Mouse (Mus musculus) limb, embryonic 13.5 days (tissue): ENCODE results near the gene Rplp0. TPM values are rescaled to one million over a fixed set of nuclear protein-coding genes. Genes with fewer than 3 reads are reported as not detected.

ENCODE experiments used
- ATAC-seq: fragments of 200-750 bp; cut with Nextera tagmentation; 2 replicates; pipeline ENCODE4 v1.8.0; 2017; ENCODE audit warnings: low read depth, moderate number of reproducible peaks, moderate TSS enrichment; ENCODE audit not compliant: low FRiP score
- H3K27ac ChIP-seq: fragments of 300-500 bp; sonication (generic); 2 replicates; pipeline ENCODE4 v1.5.1; 2015; ENCODE audit warnings: inconsistent platforms, mild to moderate bottlenecking, moderate library complexity
- H3K27me3 ChIP-seq: fragments of 300-500 bp; sonication (generic); 2 replicates; pipeline ENCODE4 v1.6.1; 2015; ENCODE audit warnings: mild to moderate bottlenecking, inconsistent platforms
- H3K36me3 ChIP-seq: fragments of 300-500 bp; sonication (generic); 2 replicates; pipeline ENCODE4 v1.6.1; 2015; ENCODE audit warnings: inconsistent platforms, mild to moderate bottlenecking, moderate library complexity
- H3K4me1 ChIP-seq: fragments of 300-500 bp; sonication (generic); 2 replicates; pipeline ENCODE4 v1.6.1; 2015; ENCODE audit warnings: inconsistent platforms
- H3K4me2 ChIP-seq: fragments of 300-500 bp; sonication (generic); replicated peaks from 2 replicates; pipeline ENCODE4 v1.6.1; 2015; ENCODE audit warnings: inconsistent platforms, mild to moderate bottlenecking, moderate library complexity
- H3K4me3 ChIP-seq: fragments of 300-500 bp; sonication (generic); 2 replicates; pipeline ENCODE4 v1.5.1; 2015; ENCODE audit warnings: moderate library complexity, mild to moderate bottlenecking, inconsistent platforms
- H3K9ac ChIP-seq: fragments of 300-500 bp; sonication (generic); 2 replicates; pipeline ENCODE4 v1.6.1; 2015; ENCODE audit warnings: mild to moderate bottlenecking, inconsistent platforms
- H3K9me3 ChIP-seq: fragments of 300-500 bp; sonication (generic); 2 replicates; pipeline ENCODE4 v1.6.1; 2016; ENCODE audit warnings: inconsistent platforms
- WGBS: fragments of 180-500 bp; shearing (Covaris S2); methylation state at CpG from one replicate; pipeline ENCODE4 v1.1.7; 2015; 5-methylcytosine and 5-hydroxymethylcytosine counted together
- polyA plus RNA-seq: library from polyadenylated mRNA; unstranded; fragments of >200 nt; fragmentation: Nextera tagmentation; extraction: Ambion mirVana; gene quantifications from 2 replicates; pipeline ENCODE4 v1.2.1, GENCODE M21; 2015

Gene Rplp0
- polyA plus RNA-seq, 1 experiment from 2014 or later: 1,459 TPM

DNA sequence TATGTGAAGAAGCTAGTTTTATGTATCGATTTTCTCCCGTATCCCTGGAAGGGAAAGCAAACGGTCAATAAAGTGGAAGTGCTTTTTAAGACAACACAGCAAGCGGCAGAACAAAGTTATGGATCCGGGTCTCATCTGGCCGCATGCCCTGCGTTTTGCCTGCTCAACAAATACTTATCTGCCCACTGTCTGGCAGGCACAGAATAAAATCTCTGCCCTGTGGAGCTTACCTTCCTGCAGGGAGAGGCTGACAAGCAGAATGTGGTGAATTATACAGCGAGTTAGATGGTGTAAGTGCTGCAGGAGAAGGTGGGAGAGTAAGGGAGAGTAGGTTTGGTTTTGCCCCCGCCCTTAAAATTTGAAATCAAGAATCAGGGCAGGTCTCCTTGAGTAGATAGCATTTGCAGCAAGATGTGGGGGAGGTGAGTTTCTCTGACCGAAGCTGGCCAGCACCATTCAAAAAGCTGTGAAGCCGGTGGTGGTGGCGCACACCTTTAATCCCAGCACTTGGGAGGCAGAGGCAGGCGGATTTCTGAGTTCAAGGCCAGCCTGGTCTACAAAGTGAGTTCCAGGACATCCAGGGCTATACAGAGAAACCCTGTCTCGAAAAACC, 979 bp upstream of the Rplp0 start:
- H3K4me2 ChIP-seq: no peak overlapping the region
- no peaks in the 10 kb centered on the region for H3K9me3 ChIP-seq
- H3K4me3 ChIP-seq: no peak overlapping the region
- peaks cover 33% of the 10 kb centered on the region for H3K4me1 ChIP-seq
- no peak for ATAC-seq
- H3K27me3 ChIP-seq: no peaks in the 10 kb centered on the region
- H3K36me3 ChIP-seq: peaks cover 53% of the 10 kb centered on the region
- H3K27ac ChIP-seq: no peak overlapping the region
- 92% methylated on average over 14 of the region's 14 CpGs for WGBS
- no peak overlapping the region for H3K9ac ChIP-seq

DNA sequence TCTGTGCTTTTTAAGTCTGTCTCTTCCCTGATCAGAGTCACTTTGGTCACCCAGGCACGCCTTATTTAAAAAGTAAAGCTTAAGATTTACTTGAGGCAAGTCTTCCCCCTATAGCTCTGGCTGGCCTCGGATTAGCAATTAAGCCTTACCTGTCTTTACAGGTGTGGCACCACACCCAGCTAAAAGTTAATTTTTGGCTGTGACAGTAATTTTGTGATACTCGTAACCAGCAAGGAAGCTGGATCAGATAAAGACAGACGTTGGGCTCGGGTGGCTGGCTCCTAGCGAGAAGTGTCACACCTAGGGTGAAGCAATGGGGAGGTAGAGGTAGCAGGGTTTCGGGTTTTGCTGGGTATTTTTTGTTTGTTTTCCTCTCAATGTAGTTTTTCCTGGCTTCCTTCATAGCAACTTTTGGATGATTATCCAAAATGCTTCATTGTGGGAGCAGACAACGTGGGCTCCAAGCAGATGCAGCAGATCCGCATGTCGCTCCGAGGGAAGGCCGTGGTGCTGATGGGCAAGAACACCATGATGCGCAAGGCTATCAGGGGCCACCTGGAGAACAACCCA, 1.2 kb downstream of the Rplp0 start:
- ATAC-seq: no peak
- peak overlapping the region; percentile 77 for H3K4me3 ChIP-seq
- H3K9me3 ChIP-seq: no peaks in the 10 kb centered on the region
- peak overlapping the region; percentile 95 for H3K9ac ChIP-seq
- H3K36me3 ChIP-seq: peaks cover 42% of the 10 kb centered on the region
- no peaks in the 10 kb centered on the region for H3K27me3 ChIP-seq
- peaks cover 44% of the 10 kb centered on the region for H3K4me1 ChIP-seq
- H3K27ac ChIP-seq: no peak overlapping the region
- H3K4me2 ChIP-seq: peak overlapping the region; percentile 90
- 37% methylated on average over 13 of the region's 13 CpGs for WGBS

DNA sequence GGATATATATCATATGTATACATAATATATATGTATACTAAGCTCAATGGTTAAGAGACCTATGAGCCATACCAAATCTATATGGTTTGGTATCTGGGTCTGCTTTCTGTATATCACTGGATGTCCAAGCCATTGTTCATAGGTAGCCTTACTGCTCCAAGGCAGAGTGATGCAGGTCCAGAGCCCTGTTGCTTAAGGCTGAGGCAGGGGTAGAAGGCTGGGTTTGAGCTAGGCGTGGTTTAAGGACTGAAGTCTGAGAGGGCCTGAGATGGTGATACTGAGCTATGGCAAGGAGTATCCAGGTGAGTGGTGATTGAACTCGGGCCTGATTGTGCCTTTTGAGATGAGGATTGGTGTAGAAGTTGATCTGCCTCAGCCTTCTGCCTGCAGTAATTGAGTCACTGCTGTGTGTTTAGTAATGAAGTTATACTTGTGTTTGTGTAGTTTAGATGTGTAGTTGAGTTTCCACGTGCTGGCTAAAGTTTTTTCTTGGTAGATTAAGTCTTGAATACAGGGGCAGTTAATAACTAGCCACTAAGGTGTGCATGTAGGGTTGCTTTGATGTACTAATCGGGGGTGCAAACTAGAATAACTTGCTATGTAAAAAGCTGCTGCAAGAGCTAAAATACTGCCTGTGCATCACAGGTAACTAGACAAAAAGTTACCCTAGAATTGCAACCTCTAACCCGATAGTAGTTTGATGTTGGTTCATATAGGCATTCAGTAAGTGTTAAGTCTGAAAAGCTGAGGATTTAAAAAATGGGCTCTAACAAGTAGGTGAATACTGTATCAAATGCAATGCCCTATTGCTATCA, 4.7 kb downstream of the Rplp0 start:
- no peaks in the 10 kb centered on the region for H3K27me3 ChIP-seq
- H3K4me1 ChIP-seq: peaks cover 52% of the 10 kb centered on the region
- no peak for ATAC-seq
- H3K9ac ChIP-seq: peak overlapping the region; percentile 94; the same call in 1 of the 2 replicates
- H3K4me2 ChIP-seq: peak overlapping the region; percentile 87
- H3K36me3 ChIP-seq: peaks cover 40% of the 10 kb centered on the region
- H3K4me3 ChIP-seq: peak overlapping the region; percentile 98
- no peaks in the 10 kb centered on the region for H3K9me3 ChIP-seq
- 39% methylated on average over 5 of the region's 5 CpGs for WGBS
- peak overlapping the region; percentile 69; the same call in 1 of the 2 replicates for H3K27ac ChIP-seq

DNA sequence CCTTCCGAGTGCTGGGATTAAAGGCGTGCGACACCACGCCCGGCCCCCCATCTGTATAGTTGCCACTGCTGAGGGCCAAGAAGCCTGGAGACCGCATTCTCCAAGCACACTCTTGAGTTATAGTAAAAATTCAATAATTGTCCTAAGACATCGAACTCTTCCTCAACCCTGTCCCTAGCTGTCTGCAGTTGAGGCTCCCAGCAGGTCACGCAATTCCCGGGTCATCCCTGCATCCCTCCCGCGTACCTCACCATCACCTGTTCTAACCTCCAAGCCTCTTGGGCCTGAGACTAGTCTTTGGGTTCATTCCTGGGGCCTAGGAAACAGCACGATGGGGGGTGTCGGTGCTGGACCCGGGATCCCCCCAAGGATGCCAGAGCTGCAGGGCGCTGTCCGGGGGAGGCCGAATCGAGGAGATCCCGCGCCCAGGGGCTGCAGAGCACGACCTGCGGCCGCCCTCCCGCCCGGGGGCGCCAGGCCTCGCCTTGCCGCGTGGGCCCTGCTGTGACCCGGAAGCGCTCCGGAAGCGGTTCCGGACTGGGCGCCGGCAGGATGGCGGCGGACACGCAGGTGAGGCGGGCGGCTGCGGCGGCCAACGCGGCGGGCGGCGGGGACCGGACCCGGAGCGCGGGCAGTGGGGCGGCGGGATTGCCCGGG, 5.6 kb downstream of the Rplp0 start, which contains the start of gene Gcn1l1:
TSS of gene Gcn1l1 (plus strand) at position 518 of the 657 bp plus-strand sequence.
- peak within 1 kb of the TSS; percentile 98 for H3K4me3 ChIP-seq
- ATAC-seq: peak; percentile 91
- H3K9me3 ChIP-seq: no peaks in the 10 kb centered on the region
- H3K4me2 ChIP-seq: peak within 1 kb of the TSS; percentile 87
- peak within 1 kb of the TSS; percentile 69 for H3K27ac ChIP-seq
- peaks cover 57% of the 10 kb centered on the region for H3K4me1 ChIP-seq
- no peaks in the 10 kb centered on the region for H3K27me3 ChIP-seq
- 2% methylated on average over 52 of the region's 55 CpGs for WGBS
- H3K36me3 ChIP-seq: peaks cover 44% of the 10 kb centered on the region
- peak within 1 kb of the TSS; percentile 94 for H3K9ac ChIP-seq

DNA sequence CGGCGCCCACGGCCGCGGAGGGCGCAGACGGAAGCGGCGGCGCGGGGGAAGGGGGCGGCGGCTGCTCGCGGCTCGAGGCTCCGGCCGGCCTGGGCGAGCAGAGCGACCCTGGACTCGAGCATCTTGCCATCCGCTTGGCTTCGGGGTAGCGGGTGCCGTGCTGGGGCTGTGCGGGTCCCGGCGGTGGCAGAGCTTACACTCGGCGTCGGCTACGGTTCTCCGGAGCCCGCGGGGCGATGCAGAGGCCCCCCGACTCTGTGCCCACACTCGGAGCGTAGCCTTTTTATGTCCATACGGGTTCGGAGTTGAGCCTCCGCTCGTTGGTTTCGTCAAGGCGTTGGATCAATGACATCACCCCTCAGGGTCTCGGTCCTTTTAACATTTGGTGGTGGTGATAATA, 6.1 kb downstream of the Rplp0 start:
- H3K4me3 ChIP-seq: peak overlapping the region; percentile 98
- peak; percentile 19; the same call in 1 of the 2 replicates for ATAC-seq
- peak overlapping the region; percentile 69; the same call in 1 of the 2 replicates for H3K27ac ChIP-seq
- no peaks in the 10 kb centered on the region for H3K9me3 ChIP-seq
- peak overlapping the region; percentile 87 for H3K4me2 ChIP-seq
- no peaks in the 10 kb centered on the region for H3K27me3 ChIP-seq
- H3K4me1 ChIP-seq: peaks cover 54% of the 10 kb centered on the region
- under 1% methylated on average over 45 of the region's 46 CpGs for WGBS
- H3K36me3 ChIP-seq: peaks cover 43% of the 10 kb centered on the region
- peak overlapping the region; percentile 94 for H3K9ac ChIP-seq

DNA sequence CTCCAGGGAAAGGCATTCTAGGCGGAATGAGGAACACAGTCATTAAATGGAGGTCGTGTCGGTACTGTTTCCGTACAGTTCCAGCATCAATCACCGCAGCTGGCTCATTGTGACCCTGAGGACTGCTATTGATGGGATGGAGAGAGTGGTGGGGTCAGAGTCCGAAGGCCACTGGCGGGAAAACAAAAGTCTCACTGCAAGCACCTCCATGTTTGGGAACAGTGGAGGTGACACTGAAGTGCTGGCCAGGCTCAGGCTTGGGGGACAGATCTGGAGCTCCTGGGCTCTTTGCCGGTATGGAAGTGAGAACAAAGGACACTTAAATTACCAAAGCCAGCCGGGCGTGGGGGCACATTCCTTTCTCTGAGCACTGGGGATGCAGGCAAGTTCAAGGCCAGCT, 9.4 kb downstream of the Rplp0 start:
- WGBS: 68% methylated on average over 10 of the region's 10 CpGs
- H3K4me3 ChIP-seq: no peak overlapping the region
- H3K4me1 ChIP-seq: peaks cover 37% of the 10 kb centered on the region
- 0 out of 2 replicates have a peak overlapping the region, but pooled peaks have one; percentile 13 for H3K9ac ChIP-seq
- H3K27ac ChIP-seq: no peak overlapping the region
- no peak for ATAC-seq
- no peaks in the 10 kb centered on the region for H3K27me3 ChIP-seq
- H3K9me3 ChIP-seq: no peaks in the 10 kb centered on the region
- H3K4me2 ChIP-seq: no peak overlapping the region
- peaks cover 36% of the 10 kb centered on the region for H3K36me3 ChIP-seq

DNA sequence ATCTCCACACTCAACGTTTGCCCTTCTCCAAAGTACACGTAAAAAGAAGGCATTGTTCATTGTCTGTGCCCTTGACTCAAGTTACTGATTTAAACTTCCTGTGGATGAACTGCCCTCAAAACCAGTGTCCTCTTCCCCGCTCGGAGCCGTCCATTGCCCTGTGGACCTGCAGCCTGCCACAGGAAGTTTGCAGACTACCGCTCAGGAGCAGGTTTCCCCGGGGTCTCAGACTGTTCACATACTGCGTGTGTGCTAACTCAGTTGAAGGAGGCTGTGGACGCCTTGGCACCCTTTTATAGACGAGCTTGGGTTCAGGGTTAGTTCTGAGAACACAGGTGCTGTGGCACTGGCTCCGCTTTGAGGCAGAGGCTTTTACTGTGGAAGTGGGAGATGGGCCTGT, 10.0 kb downstream of the Rplp0 start:
- WGBS: 75% methylated on average over 11 of the region's 11 CpGs

DNA sequence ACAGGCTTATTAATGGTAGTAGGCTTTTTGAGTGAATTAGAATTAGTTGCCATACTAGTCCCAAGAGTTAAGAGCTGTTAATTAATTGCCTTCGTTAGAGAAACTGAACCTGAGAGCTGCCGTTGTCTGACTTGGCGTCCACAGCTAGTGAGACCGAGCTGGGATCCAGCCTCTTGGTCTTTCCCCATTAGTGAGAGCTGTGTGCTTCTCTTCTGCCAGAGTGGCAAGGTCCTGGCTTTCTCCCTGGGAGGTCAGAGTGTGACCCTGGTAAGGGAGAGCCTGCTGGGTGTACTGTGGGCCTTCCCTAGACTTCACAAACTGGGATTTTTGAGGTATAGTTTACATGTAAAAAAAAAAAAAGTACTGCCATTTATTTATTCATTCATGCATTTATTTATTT, 10.5 kb downstream of the Rplp0 start:
- WGBS: 84% methylated on average over 4 of the region's 4 CpGs
- peaks cover 29% of the 10 kb centered on the region for H3K4me1 ChIP-seq
- H3K9me3 ChIP-seq: no peaks in the 10 kb centered on the region
- H3K36me3 ChIP-seq: peaks cover 40% of the 10 kb centered on the region
- no peak overlapping the region for H3K4me3 ChIP-seq
- no peaks in the 10 kb centered on the region for H3K27me3 ChIP-seq
- ATAC-seq: no peak
- peak overlapping the region; percentile 31; the same call in 1 of the 2 replicates for H3K9ac ChIP-seq
- H3K4me2 ChIP-seq: no peak overlapping the region
- no peak overlapping the region for H3K27ac ChIP-seq

More for the DNA sequence above, 10.0 kb downstream of the Rplp0 start:
- Histone ChIP-seq H3K4me3 (no peak overlapping the region), H3K4me2 (no peak overlapping the region), H3K36me3 (peaks cover 36% of the 10 kb centered on the region), H3K4me1 (peaks cover 33% of the 10 kb centered on the region), H3K27me3 (no peaks in the 10 kb centered on the region), H3K9me3 (no peaks in the 10 kb centered on the region), H3K9ac (peak overlapping the region; percentile 31; the same call in 1 of the 2 replicates), H3K27ac (no peak overlapping the region)
- ATAC-seq: no peak

DNA sequence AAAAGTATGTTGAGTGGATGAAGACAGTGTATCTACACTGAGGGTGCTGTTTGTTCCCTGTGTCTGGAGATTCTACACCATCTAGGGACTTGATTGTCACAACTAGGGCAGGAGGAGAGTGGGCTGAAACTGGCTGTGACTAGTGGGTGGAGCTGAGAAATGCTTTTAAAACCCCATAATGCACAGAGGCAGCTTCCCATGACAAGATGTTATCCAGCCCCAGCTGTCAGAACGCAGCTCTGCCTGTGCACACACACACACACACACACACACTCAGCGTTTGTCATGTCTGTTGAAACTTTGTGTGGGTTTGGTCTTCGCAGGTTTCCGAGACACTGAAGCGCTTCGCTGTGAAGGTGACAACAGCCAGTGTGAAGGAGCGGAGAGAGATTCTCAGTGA, 11.8 kb downstream of the Rplp0 start:
- H3K36me3 ChIP-seq: peaks cover 53% of the 10 kb centered on the region

DNA sequence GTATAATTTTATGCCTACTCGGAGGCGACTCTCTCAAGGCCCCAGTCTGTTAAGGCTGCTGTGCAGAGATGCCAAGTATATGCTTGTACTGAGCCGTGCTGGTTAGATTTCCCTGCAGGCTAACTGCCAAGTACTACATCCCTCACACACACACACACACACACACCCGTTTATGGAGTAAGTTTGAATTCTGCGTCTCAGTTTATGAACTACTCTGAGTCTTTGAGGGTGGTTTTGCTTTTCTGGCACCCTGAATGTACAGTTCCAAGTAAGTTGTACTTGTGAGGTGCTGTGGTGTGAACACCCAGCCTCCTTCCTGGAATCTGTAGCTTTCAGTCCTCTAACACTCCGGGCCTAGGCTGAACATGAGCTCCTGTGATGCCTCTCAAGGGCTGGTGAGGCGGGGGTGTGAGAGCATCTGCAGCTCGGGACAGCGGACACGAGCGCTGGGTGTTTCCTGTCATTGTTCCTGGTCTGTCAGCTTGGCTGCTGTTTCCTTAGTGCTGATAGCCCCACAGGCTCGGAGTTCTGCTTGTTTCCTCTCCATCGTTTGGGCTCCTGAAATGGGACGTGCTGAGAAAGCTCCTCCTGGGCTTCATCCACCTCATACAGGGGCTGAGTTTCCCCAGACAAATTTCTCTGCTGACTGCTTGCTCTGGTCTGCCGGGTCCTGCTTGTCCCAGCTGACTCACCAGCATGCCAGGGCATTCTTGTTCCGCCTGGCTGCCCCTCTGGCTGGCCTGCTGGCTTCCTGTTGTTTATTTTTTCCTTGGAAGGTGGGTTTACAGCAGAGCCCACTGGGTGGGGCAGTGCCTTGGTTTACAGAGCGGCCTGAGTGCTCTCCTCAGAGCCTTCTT, 13.6 kb downstream of the Rplp0 start:
- H3K27me3 ChIP-seq: no peaks in the 10 kb centered on the region
- peaks cover 70% of the 10 kb centered on the region for H3K36me3 ChIP-seq
- peak overlapping the region; percentile 65; the same call in 1 of the 2 replicates for H3K27ac ChIP-seq
- no peak overlapping the region for H3K4me3 ChIP-seq
- 0 out of 2 replicates have a peak overlapping the region, but pooled peaks have one; percentile 25 for H3K9ac ChIP-seq
- peaks cover 14% of the 10 kb centered on the region for H3K4me1 ChIP-seq
- ATAC-seq: peak; percentile 41; the same call in 1 of the 2 replicates
- H3K4me2 ChIP-seq: no peak overlapping the region
- no peaks in the 10 kb centered on the region for H3K9me3 ChIP-seq
- WGBS: 64% methylated on average over 17 of the region's 17 CpGs

More for the DNA sequence above, 11.8 kb downstream of the Rplp0 start:
- WGBS: 96% methylated on average over 7 of the region's 7 CpGs
- no peak overlapping the region for H3K4me3 ChIP-seq
- H3K27me3 ChIP-seq: no peaks in the 10 kb centered on the region
- no peaks in the 10 kb centered on the region for H3K9me3 ChIP-seq
- H3K9ac ChIP-seq: no peak overlapping the region
- ATAC-seq: no peak
- no peak overlapping the region for H3K27ac ChIP-seq
- peaks cover 22% of the 10 kb centered on the region for H3K4me1 ChIP-seq
- no peak overlapping the region for H3K4me2 ChIP-seq

DNA sequence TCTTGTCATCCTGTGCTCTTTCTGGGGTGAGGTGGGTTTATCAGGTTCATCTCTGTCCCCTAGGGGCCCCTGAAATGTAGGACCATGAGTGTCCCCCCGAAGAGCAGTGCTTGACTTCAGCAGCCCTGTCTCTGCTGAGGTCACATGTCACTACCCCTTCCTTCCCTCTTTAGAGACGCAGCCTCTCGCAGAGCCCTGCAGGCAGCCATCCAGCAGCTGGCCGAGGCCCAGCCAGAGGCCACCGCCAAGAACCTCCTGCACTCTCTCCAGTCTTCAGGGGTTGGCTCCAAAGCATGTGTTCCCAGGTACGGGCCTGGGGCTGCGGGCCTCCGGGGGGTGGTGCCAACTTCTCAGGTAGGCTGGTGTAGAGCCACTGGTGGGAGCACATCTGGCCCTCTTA, 15.7 kb downstream of the Rplp0 start:
- H3K9me3 ChIP-seq: no peaks in the 10 kb centered on the region
- no peak for ATAC-seq
- no peak overlapping the region for H3K4me3 ChIP-seq
- peaks cover 3% of the 10 kb centered on the region; the same call in 1 of the 2 replicates for H3K4me1 ChIP-seq
- no peaks in the 10 kb centered on the region for H3K27me3 ChIP-seq
- 92% methylated on average over 8 of the region's 8 CpGs for WGBS
- H3K36me3 ChIP-seq: peaks cover 86% of the 10 kb centered on the region
- H3K27ac ChIP-seq: no peak overlapping the region
- H3K4me2 ChIP-seq: no peak overlapping the region
- H3K9ac ChIP-seq: no peak overlapping the region
